Mouse (Mus musculus): Measurements from ENCODE around the gene Zdhhc4. TPM values are rescaled to one million over a fixed set of nuclear protein-coding genes. Genes with fewer than 3 reads are reported as not detected.

The Zdhhc4 gene
- polyA plus RNA-seq, 1 experiment, result 50.3 TPM

GRCm38 (mm10) chr5:143346367-143346766, 17.3 kb upstream of the Zdhhc4 start:
- no peak for TF ChIP-seq GATA1 (IDR thresholded peaks at IDR 0.05; ENCODE audit: low read length)

DNA sequence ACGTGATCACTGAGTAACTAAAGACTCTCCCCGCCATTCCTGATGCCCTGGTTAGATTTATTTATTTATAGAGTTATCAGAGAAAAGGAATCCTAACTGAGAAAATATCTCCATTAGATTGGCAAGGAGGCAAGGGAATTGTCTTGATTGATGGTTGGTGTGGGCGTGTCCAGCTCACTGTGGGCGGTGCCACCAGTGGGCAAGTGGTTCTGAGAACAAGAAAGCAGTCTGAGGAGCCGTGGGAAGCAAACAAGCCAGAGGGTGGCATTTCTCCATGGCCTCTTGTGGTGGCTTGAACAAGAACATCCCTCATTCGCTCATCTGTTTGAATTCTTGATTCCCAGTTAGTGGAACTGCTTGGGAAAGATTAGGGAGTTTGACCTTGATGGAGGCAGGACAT, 10.5 kb upstream of the Zdhhc4 start:
- no peak for TF ChIP-seq GATA1 (IDR thresholded peaks at IDR 0.05; ENCODE audit: low read length)

- TF ChIP-seq GATA1 (IDR thresholded peaks at IDR 0.05; ENCODE audit: low read length), result no peak
Measured at GRCm38 (mm10) chr5:143336559-143336958, 7.5 kb upstream of the Zdhhc4 start.

- no peak for TF ChIP-seq GATA1 (IDR thresholded peaks at IDR 0.05; ENCODE audit: low read length)
Measured at GRCm38 (mm10) chr5:143335089-143335460, 6.0 kb upstream of the Zdhhc4 start.

DNA sequence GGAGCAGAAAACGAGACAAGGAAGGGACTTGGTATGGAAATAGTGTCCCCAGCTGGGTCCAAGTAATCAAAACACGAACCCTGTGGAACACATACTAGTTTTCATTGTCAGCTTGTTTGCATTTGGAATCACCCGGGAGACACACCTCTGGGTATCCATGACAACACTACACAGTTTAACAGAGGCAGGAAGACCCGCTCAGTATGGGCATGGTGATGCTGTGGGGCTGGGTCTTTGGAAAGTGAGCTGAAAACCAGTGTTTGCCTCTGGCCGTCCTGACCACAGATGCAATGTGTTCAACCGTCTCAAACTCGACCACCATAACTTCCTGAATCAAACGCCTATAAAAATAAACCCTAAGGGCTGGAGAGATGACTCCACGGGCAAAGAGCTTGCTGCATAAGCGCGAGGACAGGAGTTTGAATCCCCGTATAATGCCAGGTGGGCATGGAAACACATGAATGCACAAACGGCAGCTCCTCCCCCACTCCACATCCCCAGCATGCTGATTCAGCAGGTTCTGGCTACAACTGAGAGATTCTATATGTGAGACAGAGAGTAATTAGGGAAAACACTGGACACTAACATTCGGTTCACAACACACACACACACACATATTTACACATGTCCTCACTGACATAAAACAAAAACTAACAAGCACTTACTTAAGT, 5.5 kb upstream of the Zdhhc4 start:
- no peak for TF ChIP-seq GATA1 (IDR thresholded peaks at IDR 0.05; ENCODE audit: low read length)

- TF ChIP-seq GATA1 (IDR thresholded peaks at IDR 0.05; ENCODE audit: low read length), result no peak
Measured at GRCm38 (mm10) chr5:143333872-143334271, 4.8 kb upstream of the Zdhhc4 start.

- no peak for TF ChIP-seq GATA1 (IDR thresholded peaks at IDR 0.05; ENCODE audit: low read length)
Measured at GRCm38 (mm10) chr5:143317288-143317610, 11.8 kb downstream of the Zdhhc4 start.

- no peak for TF ChIP-seq GATA1 (IDR thresholded peaks at IDR 0.05; ENCODE audit: low read length)
Measured at GRCm38 (mm10) chr5:143316605-143317287, 12.3 kb downstream of the Zdhhc4 start.

- TF ChIP-seq GATA1 (IDR thresholded peaks at IDR 0.05; ENCODE audit: low read length), result no peak
Measured at GRCm38 (mm10) chr5:143315514-143315888, 13.6 kb downstream of the Zdhhc4 start.

DNA sequence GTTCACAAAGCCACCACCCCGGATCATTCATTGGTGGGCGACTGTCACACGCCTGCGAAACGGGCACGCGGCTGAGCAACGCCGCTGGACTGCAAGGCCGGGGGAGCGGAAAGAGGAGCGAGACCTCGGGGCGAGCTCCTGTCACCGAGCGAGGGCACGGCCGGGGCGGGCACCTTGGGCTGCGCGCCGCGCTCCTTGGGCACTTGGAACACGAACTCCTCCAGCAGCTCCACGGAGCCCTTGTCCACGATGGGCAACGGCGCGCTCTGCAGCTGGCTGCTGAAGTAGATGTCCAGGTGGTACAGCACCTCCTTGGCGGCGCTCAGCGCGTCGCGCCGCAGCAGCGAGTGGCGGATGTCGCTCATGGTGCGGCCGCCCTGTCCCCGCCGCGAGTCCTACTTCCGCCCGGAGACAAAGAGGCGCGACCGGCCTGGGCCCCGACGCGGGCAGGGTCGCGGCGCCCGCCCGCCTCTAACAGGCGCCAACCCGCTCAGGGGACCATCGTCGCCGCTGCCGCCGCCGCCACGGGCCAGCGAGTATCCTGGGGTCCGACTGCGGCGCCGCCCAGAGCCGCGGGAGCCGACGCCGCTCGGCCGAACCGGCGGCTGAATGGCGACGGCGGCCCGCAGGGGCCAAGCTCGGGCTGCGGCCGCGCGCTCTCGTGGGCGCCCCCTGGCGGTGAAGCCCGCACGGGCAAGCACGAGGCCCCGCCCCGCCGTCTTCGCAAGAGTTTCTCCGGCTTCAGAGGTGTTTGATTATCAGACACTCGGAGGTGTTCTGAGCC, 14.1 kb downstream of the Zdhhc4 start, which contains the start of gene E130309D02Rik:
TSS of gene E130309D02Rik (minus strand) at position 631 of the 784 bp plus-strand sequence.
- no peak for TF ChIP-seq GATA1 (IDR thresholded peaks at IDR 0.05; ENCODE audit: low read length)

DNA sequence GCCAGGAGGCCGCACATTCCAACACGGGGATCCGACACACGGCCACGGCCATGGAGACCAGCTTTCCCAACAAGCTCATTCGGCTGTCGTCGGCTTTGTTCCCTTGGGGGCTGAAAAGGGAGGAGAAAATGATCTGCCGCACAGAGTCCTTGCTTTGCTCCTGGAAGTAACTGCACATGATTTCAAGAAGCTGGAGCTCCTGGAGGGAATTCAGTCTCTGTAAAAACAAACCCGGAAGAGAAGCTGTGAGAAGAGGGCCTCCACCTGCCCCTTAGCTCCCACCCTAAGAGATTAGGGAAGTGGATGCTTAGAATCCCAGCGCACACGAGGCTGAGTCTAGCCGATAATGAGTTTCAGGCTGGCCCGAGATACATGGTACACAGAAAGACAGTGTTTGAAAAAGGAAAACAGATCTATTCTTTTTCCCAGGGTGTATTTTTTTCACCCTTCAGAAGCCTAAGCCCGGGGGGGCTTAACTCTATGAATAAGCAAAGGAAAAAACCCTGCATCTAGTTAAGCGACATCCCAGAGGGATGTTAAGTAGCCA, 14.8 kb downstream of the Zdhhc4 start:
- TF ChIP-seq GATA1 (IDR thresholded peaks at IDR 0.05; ENCODE audit: low read length), result no peak

DNA sequence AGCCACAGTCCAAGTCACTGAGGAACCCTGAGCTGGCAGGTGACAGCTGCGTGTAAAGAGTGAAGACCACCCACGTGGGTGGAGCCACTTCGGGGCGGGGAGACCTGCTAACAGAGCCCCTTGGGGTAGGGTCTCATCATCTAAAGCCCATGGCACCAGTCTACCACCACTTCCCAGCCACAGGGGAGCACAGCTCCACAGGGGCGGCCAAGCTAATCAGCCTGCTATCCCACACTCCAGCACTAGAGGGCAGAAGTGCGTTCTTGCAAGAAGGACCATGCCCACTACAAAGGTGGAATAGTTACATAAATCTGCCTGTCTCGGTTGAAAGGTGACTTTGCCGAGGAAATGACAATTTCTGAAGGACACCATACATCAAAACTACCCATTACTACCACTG, 17.2 kb downstream of the Zdhhc4 start:
- no peak for TF ChIP-seq GATA1 (IDR thresholded peaks at IDR 0.05; ENCODE audit: low read length)

DNA sequence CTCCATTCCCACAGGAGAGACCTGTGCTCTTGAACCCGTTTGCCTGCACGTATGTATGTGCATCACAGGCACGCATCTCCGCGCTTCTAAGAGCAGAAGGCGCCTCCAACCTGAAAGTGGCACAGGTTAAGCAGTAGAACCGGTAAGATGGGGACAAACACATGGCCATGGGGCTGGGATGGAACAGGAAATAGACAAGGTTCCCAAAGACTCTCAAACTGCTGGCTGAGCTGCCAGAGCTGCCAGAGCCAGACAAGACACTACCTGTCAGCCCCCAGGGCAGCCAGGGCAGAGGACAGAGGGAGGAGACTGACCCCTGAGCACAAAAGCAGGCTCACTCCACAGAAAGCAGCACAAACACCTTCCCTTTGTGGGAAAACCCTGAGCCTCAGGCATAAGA, 19.1 kb downstream of the Zdhhc4 start:
- TF ChIP-seq GATA1 (IDR thresholded peaks at IDR 0.05; ENCODE audit: low read length), result no peak

DNA sequence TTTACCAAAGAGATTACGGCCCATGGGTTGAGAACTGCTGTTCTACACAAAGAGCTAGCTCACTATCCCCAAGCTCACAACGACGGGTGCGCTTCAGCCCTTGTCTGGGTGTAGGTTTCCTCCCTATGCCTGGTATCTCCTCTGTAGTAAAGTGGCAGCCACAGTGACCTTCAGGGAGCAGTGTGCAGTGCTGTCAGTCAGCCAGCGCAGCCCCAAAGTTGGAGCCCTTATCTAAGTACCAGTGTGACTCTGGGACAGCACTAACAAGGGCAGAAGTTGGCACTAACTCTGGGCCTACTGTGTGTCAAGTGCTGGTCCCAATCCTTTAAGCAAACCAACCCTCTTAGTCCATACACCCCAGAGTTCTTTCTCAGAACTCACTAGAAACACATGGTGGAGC, 20.2 kb downstream of the Zdhhc4 start:
- TF ChIP-seq GATA1 (IDR thresholded peaks at IDR 0.05; ENCODE audit: low read length), result no peak

DNA sequence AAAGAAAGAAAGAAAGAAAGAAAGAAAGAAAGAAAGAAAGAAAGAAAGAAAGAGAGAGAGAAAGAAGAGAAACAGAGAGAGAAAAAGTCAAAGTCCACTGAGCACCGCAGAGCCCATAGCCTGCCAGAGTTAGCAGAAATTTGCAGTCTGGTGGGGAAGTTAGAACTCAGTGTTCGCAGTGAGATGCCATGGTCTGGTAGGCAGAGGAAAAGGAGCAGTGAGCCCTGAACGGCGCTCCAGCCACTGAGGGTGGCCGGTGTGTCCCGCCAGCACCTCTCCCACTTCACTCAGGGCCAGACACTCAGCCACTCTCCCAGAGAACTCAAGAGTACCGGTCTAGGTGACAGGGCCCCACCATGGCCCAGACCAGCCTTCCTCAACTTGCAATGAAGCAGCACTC, 24.8 kb downstream of the Zdhhc4 start:
- TF ChIP-seq GATA1 (IDR thresholded peaks at IDR 0.05; ENCODE audit: low read length), result no peak

GRCm38 (mm10) chr5:143301296-143301695, 27.8 kb downstream of the Zdhhc4 start:
- TF ChIP-seq GATA1 (IDR thresholded peaks at IDR 0.05; ENCODE audit: low read length), result no peak
